Mouse (Mus musculus) CH12.LX (cell line): ENCODE measurements around the gene Dennd6a.

Experiments
- CHD1 ChIP-seq: IDR thresholded peaks from 2 replicates; pipeline ENCODE4 v1.6.1; 2012; ENCODE audit warnings: low read depth, low read length, improper control_type of control experiment, inconsistent platforms
- CTCF ChIP-seq, 2 experiments: IDR thresholded peaks in 1 of 2; conservative IDR thresholded peaks in 1 of 2; 2 replicates each; pipeline ENCODE4 v1.5.1; 2011 to 2012; ENCODE audit warnings: low read depth in 2 of 2, low read length in 2 of 2, improper control_type of control experiment in 1 of 2, inconsistent platforms in 1 of 2, mild to moderate bottlenecking in 1 of 2, moderate library complexity in 1 of 2
- MAFK ChIP-seq: IDR thresholded peaks from 2 replicates; pipeline ENCODE4 v1.6.1; 2011; ENCODE audit warnings: low read length, improper control_type of control experiment; ENCODE audit not compliant: insufficient replicate concordance
- RAD21 ChIP-seq: IDR thresholded peaks from 2 replicates; pipeline ENCODE4 v1.6.1; 2011; ENCODE audit warnings: low read depth, mild to moderate bottlenecking, low read length, improper control_type of control experiment, moderate library complexity
- ZKSCAN1 ChIP-seq: IDR thresholded peaks from 2 replicates; pipeline ENCODE4 v1.6.1; 2012; ENCODE audit warnings: low read depth, inconsistent platforms, low read length, improper control_type of control experiment, borderline replicate concordance
- ZNF384 ChIP-seq: IDR thresholded peaks from 2 replicates; pipeline ENCODE4 v1.6.1; 2012; ENCODE audit warnings: low read depth, low read length, improper control_type of control experiment, inconsistent platforms

DNA sequence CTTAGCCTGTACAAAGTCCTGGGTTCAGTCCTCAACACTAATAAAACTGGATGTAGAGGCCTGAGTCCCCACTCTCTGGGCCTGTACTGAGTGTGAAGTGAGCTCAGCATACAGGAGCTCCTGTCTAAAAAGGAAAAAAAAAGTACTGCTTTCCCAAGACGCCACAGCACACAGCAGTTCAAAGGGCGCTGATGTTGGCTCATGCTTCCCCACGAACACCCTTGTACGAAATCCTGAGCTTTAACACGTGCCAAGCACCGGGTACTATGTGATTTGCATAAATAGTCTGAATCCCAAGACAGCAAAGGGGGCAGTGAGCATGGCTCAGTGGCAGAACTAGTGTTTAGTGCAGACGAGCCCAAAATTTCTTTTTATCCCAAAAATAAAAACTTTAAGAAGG is 43.3 kb upstream of the Dennd6a start:
- TF ChIP-seq CTCF (conservative IDR thresholded peaks at IDR 0.05 in 1 of 2, IDR thresholded peaks at IDR 0.05 in 1 of 2; ENCODE audit: low read depth in 2 of 2, low read length in 2 of 2) (no peak), RAD21 (no peak), MAFK (no peak), ZKSCAN1 (no peak), CHD1 (no peak), ZNF384 (no peak)
